Mouse (Mus musculus) stomach, embryonic 14.5 days (tissue): ENCODE results near the gene Mst1. TPM values are rescaled to one million over a fixed set of nuclear protein-coding genes. Genes with fewer than 3 reads are reported as not detected.

ENCODE experiments used
- ATAC-seq: fragments of 200-750 bp; cut with Nextera tagmentation; 2 replicates; pipeline ENCODE4 v1.8.0; 2017; ENCODE audit warnings: low read depth, moderate TSS enrichment; ENCODE audit not compliant: insufficient number of reproducible peaks, insufficient read depth, low FRiP score
- H3K27ac ChIP-seq: fragments of 300-500 bp; sonication (generic); 2 replicates; pipeline ENCODE4 v1.5.1; 2014; ENCODE audit warnings: mild to moderate bottlenecking, low read length, moderate library complexity, mixed read lengths
- H3K27me3 ChIP-seq: fragments of 300-500 bp; sonication (generic); 2 replicates; pipeline ENCODE4 v1.6.1; 2014; ENCODE audit warnings: low read length, control low read depth, mixed read lengths; ENCODE audit not compliant: control insufficient read depth, insufficient read depth
- H3K36me3 ChIP-seq: fragments of 300-500 bp; sonication (generic); 2 replicates; pipeline ENCODE4 v1.6.1; 2014; ENCODE audit warnings: mild to moderate bottlenecking, control low read depth, low read length, moderate library complexity, mixed read lengths; ENCODE audit not compliant: control insufficient read depth, insufficient read depth
- H3K4me1 ChIP-seq: fragments of 300-500 bp; sonication (generic); 2 replicates; pipeline ENCODE4 v1.6.1; 2014; ENCODE audit warnings: low read length, control low read depth, mixed read lengths; ENCODE audit not compliant: control insufficient read depth, insufficient read depth
- H3K4me2 ChIP-seq: fragments of 300-500 bp; sonication (generic); replicated peaks from 2 replicates; pipeline ENCODE4 v1.6.1; 2014; ENCODE audit warnings: low read depth, low read length, control low read depth
- H3K4me3 ChIP-seq: fragments of 300-500 bp; sonication (generic); 2 replicates; pipeline ENCODE4 v1.5.1; 2014; ENCODE audit warnings: low read depth, low read length, control low read depth
- H3K9ac ChIP-seq: fragments of 300-500 bp; sonication (generic); replicated peaks from 2 replicates; pipeline ENCODE4 v1.6.1; 2014; ENCODE audit warnings: low read depth, mild to moderate bottlenecking, control low read depth, low read length, moderate library complexity, mixed read lengths
- H3K9me3 ChIP-seq: fragments of 300-500 bp; sonication (generic); 2 replicates; pipeline ENCODE4 v1.6.1; 2016; ENCODE audit warnings: low read depth, low read length, control low read depth; ENCODE audit not compliant: control insufficient read depth
- whole genome bisulfite sequencing: fragments of 180-500 bp; shearing (Covaris S2); extraction: QIAGEN DNeasy Blood & Tissue Kit; methylation state at CpG from one replicate; pipeline ENCODE4 v1.1.7; 2014; 5-methylcytosine and 5-hydroxymethylcytosine counted together
- polyA plus RNA-seq: library from polyadenylated mRNA; unstranded; fragments of >200 nt; fragmentation: Nextera tagmentation; extraction: Ambion mirVana; gene quantifications from 2 replicates; pipeline ENCODE4 v1.2.1, GENCODE M21; 2014

The Mst1 gene
- polyA plus RNA-seq, 1 experiment from 2014 or later, result 3.7 TPM

DNA sequence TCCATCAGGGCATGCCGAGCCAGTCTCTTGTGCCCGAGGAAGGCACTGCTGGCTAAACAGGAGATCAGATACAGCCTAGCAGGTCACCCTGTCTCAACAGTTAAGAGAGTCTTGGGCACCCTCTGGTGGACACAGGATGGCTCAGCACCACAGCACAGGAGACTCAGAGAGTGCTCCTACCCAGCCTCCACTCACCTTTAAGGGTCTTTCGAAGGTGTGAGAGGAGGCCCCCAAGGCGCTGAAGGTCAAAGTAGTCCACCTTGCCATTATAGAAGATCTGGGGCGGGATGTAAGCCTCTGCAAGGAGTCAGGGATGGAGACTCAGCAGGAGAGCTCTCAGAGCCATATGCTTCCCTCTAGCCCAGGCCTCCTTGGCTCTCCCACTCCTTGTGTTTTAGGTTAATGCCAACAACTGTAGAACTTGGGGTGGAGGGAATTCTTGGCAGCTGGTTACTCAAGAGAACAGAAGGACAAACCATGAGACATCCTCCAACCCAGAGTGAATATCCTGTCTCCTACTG is 14.7 kb upstream of the Mst1 start:
- no peak overlapping the region for H3K4me2 ChIP-seq
- H3K27ac ChIP-seq, result no peak overlapping the region
- no peak overlapping the region for H3K4me3 ChIP-seq
- H3K27me3 ChIP-seq, result no peaks in the 10 kb centered on the region
- WGBS, result 36% methylated on average over 5 of the region's 5 CpGs
- no peak overlapping the region for H3K9ac ChIP-seq
- no peaks in the 10 kb centered on the region for H3K9me3 ChIP-seq
- peaks cover 15% of the 10 kb centered on the region for H3K36me3 ChIP-seq
- H3K4me1 ChIP-seq, result 0 out of 2 replicates have a peak, but pooled peaks cover 4% of the 10 kb centered on the region
- no peak for ATAC-seq

DNA sequence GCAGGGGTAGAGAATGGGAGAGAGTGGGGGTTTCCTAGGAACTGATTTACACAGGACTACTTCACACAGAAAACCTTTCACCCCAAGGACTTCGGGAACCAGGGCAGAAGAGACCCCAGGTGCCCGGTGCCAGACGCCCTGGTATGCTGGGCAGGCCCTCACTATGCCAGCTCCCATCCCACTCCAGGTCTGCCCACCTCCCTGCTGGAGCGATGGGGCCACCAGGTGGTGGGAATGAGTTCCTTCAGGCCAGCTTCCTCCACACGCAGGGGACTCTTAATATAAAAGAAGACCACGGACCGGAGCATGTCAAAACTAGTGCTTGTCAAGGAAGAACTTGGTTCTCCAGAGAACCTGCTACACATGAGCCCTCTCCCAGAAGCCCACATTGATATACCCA is 13.0 kb upstream of the Mst1 start:
- Histone ChIP-seq H3K4me1 (0 out of 2 replicates have a peak, but pooled peaks cover 4% of the 10 kb centered on the region), H3K4me3 (no peak overlapping the region), H3K27me3 (no peaks in the 10 kb centered on the region), H3K4me2 (no peak overlapping the region), H3K9ac (no peak overlapping the region), H3K27ac (no peak overlapping the region), H3K9me3 (no peaks in the 10 kb centered on the region), H3K36me3 (peaks cover 23% of the 10 kb centered on the region)
- 85% methylated on average over 7 of the region's 7 CpGs for WGBS
- ATAC-seq, result no peak

GRCm38 (mm10) chr9:108067900-108068299 is 12.3 kb upstream of the Mst1 start:
- Histone ChIP-seq H3K4me2 (no peak overlapping the region), H3K4me3 (no peak overlapping the region), H3K36me3 (peaks cover 20% of the 10 kb centered on the region), H3K27ac (no peak overlapping the region), H3K9me3 (no peaks in the 10 kb centered on the region), H3K4me1 (0 out of 2 replicates have a peak, but pooled peaks cover 4% of the 10 kb centered on the region), H3K27me3 (no peaks in the 10 kb centered on the region), H3K9ac (no peak overlapping the region)
- ATAC-seq, result peak; percentile 12; the same call in 1 of the 2 replicates
- WGBS, result 19% methylated on average over 8 of the region's 8 CpGs

GRCm38 (mm10) chr9:108069007-108069406 is 11.2 kb upstream of the Mst1 start:
- H3K27ac ChIP-seq, result no peak overlapping the region
- no peak overlapping the region for H3K9ac ChIP-seq
- no peak overlapping the region for H3K4me2 ChIP-seq
- 0 out of 2 replicates have a peak, but pooled peaks cover 4% of the 10 kb centered on the region for H3K4me1 ChIP-seq
- H3K4me3 ChIP-seq, result no peak overlapping the region
- H3K27me3 ChIP-seq, result no peaks in the 10 kb centered on the region
- WGBS, result 93% methylated on average over 9 of the region's 9 CpGs
- H3K36me3 ChIP-seq, result peaks cover 10% of the 10 kb centered on the region; the same call in 1 of the 2 replicates
- ATAC-seq, result no peak
- no peaks in the 10 kb centered on the region for H3K9me3 ChIP-seq

GRCm38 (mm10) chr9:108069529-108069928 is 10.7 kb upstream of the Mst1 start:
- Histone ChIP-seq H3K4me1 (0 out of 2 replicates have a peak, but pooled peaks cover 4% of the 10 kb centered on the region), H3K4me3 (no peak overlapping the region), H3K27me3 (no peaks in the 10 kb centered on the region), H3K9me3 (no peaks in the 10 kb centered on the region), H3K9ac (no peak overlapping the region), H3K4me2 (no peak overlapping the region), H3K27ac (no peak overlapping the region), H3K36me3 (peaks cover 10% of the 10 kb centered on the region; the same call in 1 of the 2 replicates)
- no peak for ATAC-seq
- 87% methylated on average over 7 of the region's 7 CpGs for WGBS

DNA sequence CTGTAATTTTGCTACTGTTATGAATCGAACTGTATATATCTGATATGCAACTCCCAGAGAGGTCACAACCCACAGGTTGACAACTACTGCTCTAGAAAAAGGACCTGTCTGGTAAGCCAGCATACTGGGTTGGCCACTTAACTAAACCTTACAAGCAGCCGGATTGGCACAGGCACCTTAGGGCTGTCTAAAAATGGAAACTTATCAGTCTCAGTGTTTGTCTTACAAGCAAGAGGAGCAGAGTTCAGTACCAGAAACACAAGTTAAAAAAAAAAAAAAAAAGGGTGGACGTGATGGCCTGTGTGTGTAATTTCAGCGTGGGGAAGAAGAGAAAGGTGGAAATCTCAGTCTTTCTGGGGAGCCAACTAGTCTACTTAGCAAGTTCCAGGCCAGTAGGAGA is 8.4 kb upstream of the Mst1 start:
- no peaks in the 10 kb centered on the region for H3K27me3 ChIP-seq
- 87% methylated on average over 4 of the region's 4 CpGs for WGBS
- no peak overlapping the region for H3K4me2 ChIP-seq
- H3K4me1 ChIP-seq, result 0 out of 2 replicates have a peak, but pooled peaks cover 4% of the 10 kb centered on the region
- no peak overlapping the region; the same call in 1 of the 2 replicates for H3K27ac ChIP-seq
- no peak overlapping the region for H3K9ac ChIP-seq
- no peak for ATAC-seq
- H3K4me3 ChIP-seq, result no peak overlapping the region
- peaks cover 10% of the 10 kb centered on the region; the same call in 1 of the 2 replicates for H3K36me3 ChIP-seq
- no peaks in the 10 kb centered on the region for H3K9me3 ChIP-seq

GRCm38 (mm10) chr9:108072481-108072924 is 7.7 kb upstream of the Mst1 start:
- WGBS, result 59% methylated on average over 9 of the region's 9 CpGs
- H3K9me3 ChIP-seq, result no peaks in the 10 kb centered on the region
- no peaks in the 10 kb centered on the region for H3K27me3 ChIP-seq
- no peak overlapping the region for H3K4me3 ChIP-seq
- ATAC-seq, result no peak
- no peak overlapping the region for H3K9ac ChIP-seq
- no peak overlapping the region for H3K4me2 ChIP-seq
- peaks cover 13% of the 10 kb centered on the region; the same call in 1 of the 2 replicates for H3K36me3 ChIP-seq
- 0 out of 2 replicates have a peak, but pooled peaks cover 4% of the 10 kb centered on the region for H3K4me1 ChIP-seq
- H3K27ac ChIP-seq, result no peak overlapping the region; the same call in 1 of the 2 replicates

DNA sequence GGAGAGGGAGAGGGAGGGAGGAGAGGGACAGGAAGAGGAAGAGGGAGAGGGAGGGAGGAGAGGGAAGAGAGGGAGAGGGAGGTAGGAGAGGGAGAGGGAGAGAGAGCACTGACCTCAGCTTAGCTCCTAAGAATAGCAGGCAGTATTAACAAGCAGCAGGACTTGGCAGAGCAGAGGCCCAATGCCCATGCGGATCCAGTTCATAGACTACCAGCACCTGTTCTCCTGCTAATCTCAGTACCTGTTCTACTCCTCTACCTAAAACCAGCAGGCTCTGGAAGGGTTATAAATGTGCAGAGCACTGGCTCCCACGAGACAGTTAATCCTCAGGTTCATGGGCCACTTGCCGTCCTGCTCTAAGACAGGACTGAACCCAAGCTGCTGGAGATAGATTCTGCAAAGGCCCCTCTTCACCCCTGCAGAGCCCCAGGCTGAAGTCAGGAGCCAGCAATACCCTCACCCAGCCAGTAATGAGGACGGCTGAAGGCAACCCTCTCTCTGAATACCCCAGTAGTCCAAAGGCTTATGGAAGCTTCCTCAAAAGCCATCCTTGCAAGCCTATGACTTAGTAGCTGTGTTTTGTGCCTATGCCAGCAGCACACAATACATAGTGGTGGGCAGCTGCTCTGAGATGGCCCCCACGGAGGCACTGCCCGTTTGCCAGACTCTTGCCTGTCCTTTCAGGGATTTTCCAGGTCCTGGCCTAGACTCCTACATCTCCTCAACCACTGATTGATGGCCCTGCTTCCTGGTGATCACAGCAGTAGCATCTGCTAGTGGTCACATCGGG is 6.9 kb upstream of the Mst1 start:
- no peaks in the 10 kb centered on the region for H3K9me3 ChIP-seq
- WGBS, result 50% methylated on average over 7 of the region's 7 CpGs
- no peak for ATAC-seq
- H3K4me2 ChIP-seq, result no peak overlapping the region
- no peaks in the 10 kb centered on the region for H3K27me3 ChIP-seq
- H3K4me1 ChIP-seq, result peaks cover 5% of the 10 kb centered on the region
- H3K9ac ChIP-seq, result no peak overlapping the region
- peaks cover 13% of the 10 kb centered on the region; the same call in 1 of the 2 replicates for H3K36me3 ChIP-seq
- no peak overlapping the region for H3K27ac ChIP-seq
- no peak overlapping the region for H3K4me3 ChIP-seq
